Mouse (Mus musculus) layer of hippocampus, adult 9-10 months (tissue): ENCODE data around the gene Srgap2.

Source experiments
- DNase-seq: peaks from one replicate; pipeline ENCODE4 v3.0.0; 2022; ENCODE audit warnings: low spot score

Srgap2 gene

GRCm38 (mm10) chr1:131473631-131474118 lies 53.5 kb downstream of the Srgap2 start:
- DNase-seq, result no peak

- no peak for DNase-seq
Observed at GRCm38 (mm10) chr1:131470597-131470996, 56.6 kb downstream of the Srgap2 start.

GRCm38 (mm10) chr1:131465855-131466254 lies 61.3 kb downstream of the Srgap2 start:
- no peak for DNase-seq

- DNase-seq, result no peak
Observed at GRCm38 (mm10) chr1:131463953-131464627, 63.1 kb downstream of the Srgap2 start.

GRCm38 (mm10) chr1:131462541-131463067 lies 64.5 kb downstream of the Srgap2 start:
- no peak for DNase-seq

DNA sequence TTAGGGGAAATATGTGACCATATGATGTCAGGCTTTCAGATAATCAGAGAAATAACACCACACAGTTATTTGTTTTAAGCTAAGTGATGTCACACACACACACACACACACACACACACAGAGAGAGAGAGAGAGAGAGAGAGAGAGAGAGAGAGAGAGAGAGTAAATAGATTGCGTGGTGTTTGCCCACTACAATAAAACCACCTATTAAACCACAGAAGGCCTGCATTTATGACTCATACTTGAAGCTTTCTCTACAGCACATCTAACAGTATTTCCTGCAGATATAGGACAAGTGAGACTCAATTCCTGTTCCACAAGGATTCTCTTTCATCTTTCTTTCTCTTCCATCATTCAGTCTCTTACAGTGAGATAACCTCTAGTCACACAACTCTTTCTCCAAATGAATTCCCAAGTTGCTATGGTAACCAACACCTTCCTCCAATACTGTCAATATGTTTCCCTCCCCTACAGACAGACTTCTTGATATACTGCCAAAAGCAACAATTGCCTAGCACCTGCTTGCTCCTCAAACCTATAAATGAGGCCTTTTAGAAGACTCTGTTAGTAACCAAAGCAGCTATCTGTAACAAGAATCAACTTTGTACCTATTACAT lies 66.1 kb downstream of the Srgap2 start:
- peak; percentile 24 for DNase-seq

DNA sequence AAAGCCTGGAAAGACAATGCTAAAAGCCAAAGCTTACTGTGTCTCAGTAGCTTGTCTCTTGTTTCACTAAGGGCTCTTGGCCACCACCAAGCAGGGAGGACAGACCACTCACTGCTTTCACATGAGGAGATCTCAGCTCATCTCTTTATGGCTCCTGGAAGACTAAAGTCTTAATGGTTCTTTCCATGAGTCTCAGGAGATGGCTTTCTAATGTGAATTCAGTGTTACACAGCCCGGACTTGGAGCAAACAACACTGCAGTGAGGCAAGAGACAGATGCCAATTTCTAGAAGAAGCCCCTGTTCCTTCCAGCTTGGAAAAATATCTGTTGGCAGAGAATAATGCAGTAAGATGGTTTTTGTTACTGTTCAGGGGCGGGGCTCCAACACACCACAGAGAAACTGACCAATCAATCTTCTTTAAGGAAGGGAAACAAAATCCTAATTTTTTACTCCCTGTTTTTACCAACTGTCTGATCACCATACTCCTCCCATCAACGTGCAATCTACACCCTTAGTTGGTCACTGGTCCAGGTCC lies 71.7 kb downstream of the Srgap2 start:
- DNase-seq, result no peak

GRCm38 (mm10) chr1:131454386-131454785 lies 72.8 kb downstream of the Srgap2 start:
- DNase-seq, result no peak

- DNase-seq, result no peak
Observed at GRCm38 (mm10) chr1:131453335-131453734, 73.8 kb downstream of the Srgap2 start.

DNA sequence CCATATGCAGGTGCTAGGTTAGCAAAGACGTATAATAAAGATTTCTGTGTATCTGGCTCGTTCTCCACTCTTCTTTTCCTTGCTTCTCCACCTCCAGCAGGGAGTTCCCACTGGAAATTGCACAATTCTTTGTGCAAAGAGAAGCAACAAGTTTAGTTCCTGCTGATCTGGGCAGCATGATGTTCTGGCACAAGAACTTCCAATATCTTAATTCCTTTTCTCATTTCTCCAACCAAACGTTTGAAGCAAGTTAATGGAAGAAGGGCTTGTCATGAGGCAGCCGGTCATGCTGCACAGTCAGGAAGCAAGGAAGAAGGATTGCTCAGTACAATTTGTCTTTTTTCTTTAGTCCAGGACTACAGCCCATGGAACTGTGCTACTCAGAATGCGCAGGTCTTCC lies 78.8 kb downstream of the Srgap2 start:
- DNase-seq, result no peak

- no peak for DNase-seq
Observed at GRCm38 (mm10) chr1:131447333-131447732, 79.8 kb downstream of the Srgap2 start.

DNA sequence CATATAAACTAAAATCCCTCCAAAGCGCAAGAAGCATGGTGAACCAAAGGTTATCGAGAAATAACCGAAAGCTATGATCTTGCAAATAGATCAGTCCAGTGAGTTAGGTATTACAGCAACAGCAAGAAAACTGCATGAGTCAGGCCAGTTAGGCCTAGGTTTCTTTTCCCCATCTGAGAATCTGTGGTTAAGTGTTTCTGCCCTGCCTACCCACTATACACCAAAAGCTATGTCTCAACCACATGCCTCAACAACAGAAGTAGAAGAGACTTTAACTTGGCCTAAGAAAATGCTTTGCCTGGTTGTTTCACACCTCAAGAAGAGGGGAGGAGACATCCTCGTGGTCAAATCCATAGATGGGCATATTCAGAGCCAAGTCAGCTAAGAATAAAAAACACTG lies 80.6 kb downstream of the Srgap2 start:
- DNase-seq, result no peak

GRCm38 (mm10) chr1:131438556-131438955 lies 88.6 kb downstream of the Srgap2 start:
- DNase-seq, result no peak

DNA sequence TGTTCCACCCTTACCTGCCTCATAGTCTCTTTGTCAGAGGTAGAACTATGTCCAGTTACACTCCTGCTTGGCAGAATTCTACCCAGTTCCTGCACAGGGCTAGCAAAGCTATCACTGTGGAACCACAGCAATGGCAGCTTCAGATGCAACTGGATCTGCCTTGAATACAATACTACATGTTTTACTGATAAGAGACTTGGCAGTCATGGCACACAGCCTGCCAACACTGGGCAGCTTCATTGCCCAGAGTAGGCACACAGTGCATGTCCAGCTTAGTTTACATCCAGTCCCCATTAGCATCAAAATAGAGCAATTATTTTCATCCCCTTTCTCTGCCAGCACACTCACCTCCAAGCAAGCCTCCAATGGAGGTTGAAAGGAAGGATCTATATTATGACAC lies 89.2 kb downstream of the Srgap2 start:
- DNase-seq, result no peak

GRCm38 (mm10) chr1:131436609-131437008 lies 90.5 kb downstream of the Srgap2 start:
- no peak for DNase-seq

GRCm38 (mm10) chr1:131431456-131432246 lies 95.5 kb downstream of the Srgap2 start:
- DNase-seq, result peak; percentile 39

- no peak for DNase-seq
Observed at GRCm38 (mm10) chr1:131427140-131427821, 99.9 kb downstream of the Srgap2 start.

GRCm38 (mm10) chr1:131423061-131423460 lies 104.1 kb downstream of the Srgap2 start:
- no peak for DNase-seq

DNA sequence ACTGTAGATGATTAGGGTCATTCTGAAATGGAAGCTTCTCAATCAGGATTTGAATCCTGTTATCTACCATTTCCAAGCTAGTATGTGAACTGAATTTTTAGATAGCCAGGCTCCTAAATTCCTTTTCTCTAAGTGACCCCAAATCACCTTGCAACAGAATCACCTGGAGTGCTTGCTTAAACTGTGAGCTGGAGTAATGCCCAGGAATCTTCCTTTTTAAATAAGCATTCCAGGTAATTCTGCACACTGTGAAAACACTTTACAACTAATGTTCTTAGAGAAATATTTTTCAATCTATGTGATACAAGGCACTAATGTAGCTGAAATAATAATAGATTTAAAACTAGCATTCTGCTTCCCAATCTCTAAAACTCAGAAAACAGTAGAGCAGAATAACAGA lies 106.0 kb downstream of the Srgap2 start:
- DNase-seq, result no peak

- no peak for DNase-seq
Observed at GRCm38 (mm10) chr1:131420660-131421059, 106.5 kb downstream of the Srgap2 start.

GRCm38 (mm10) chr1:131419307-131419706 lies 107.8 kb downstream of the Srgap2 start:
- DNase-seq, result no peak
